Mouse (Mus musculus): Measurements from ENCODE around the gene Igdcc4.

The Igdcc4 gene

GRCm38 (mm10) chr9:65111698-65112097 is 10.4 kb downstream of the Igdcc4 start:
- no peak for DNase-seq (ENCODE audit: low read depth, low spot score)

GRCm38 (mm10) chr9:65113694-65114093 is 12.4 kb downstream of the Igdcc4 start:
- no peak for DNase-seq (ENCODE audit: low read depth, low spot score)

- DNase-seq (ENCODE audit: low read depth, low spot score), result no peak
These were observed 14.6 kb downstream of the Igdcc4 start for GRCm38 (mm10) chr9:65115891-65116290.

GRCm38 (mm10) chr9:65117516-65117915 is 16.2 kb downstream of the Igdcc4 start:
- DNase-seq (ENCODE audit: low read depth, low spot score), result no peak

- peak; percentile 39 for DNase-seq (ENCODE audit: low read depth, low spot score)
These were observed 19.6 kb downstream of the Igdcc4 start for GRCm38 (mm10) chr9:65120935-65121334.

GRCm38 (mm10) chr9:65122545-65122944 is 21.3 kb downstream of the Igdcc4 start:
- DNase-seq (ENCODE audit: low read depth, low spot score), result no peak

GRCm38 (mm10) chr9:65123552-65124168 is 22.4 kb downstream of the Igdcc4 start:
- no peak for DNase-seq (ENCODE audit: low read depth, low spot score)

GRCm38 (mm10) chr9:65128123-65128815 is 27.0 kb downstream of the Igdcc4 start:
- DNase-seq (ENCODE audit: low read depth, low spot score), result peak; percentile 23

- DNase-seq (ENCODE audit: low read depth, low spot score), result no peak
These were observed 30.4 kb downstream of the Igdcc4 start for GRCm38 (mm10) chr9:65131717-65132116.

GRCm38 (mm10) chr9:65133739-65134138 is 32.5 kb downstream of the Igdcc4 start:
- DNase-seq (ENCODE audit: low read depth, low spot score), result peak; percentile 79

GRCm38 (mm10) chr9:65135126-65135525 is 33.8 kb downstream of the Igdcc4 start:
- DNase-seq (ENCODE audit: low read depth, low spot score), result no peak

- DNase-seq (ENCODE audit: low read depth, low spot score), result no peak
These were observed 39.2 kb downstream of the Igdcc4 start for GRCm38 (mm10) chr9:65140491-65140890.

GRCm38 (mm10) chr9:65140936-65141305 is 39.6 kb downstream of the Igdcc4 start, which contains the start of gene Igdcc3:
Igdcc3 (plus strand) TSS chr9:65141189.
- DNase-seq (ENCODE audit: low read depth, low spot score), result no peak

GRCm38 (mm10) chr9:65141306-65141975 is 40.2 kb downstream of the Igdcc4 start:
- DNase-seq (ENCODE audit: low read depth, low spot score), result peak; percentile 26

- no peak for DNase-seq (ENCODE audit: low read depth, low spot score)
These were observed 40.7 kb downstream of the Igdcc4 start for GRCm38 (mm10) chr9:65141976-65142318.

GRCm38 (mm10) chr9:65142399-65142798 is 41.1 kb downstream of the Igdcc4 start:
- no peak for DNase-seq (ENCODE audit: low read depth, low spot score)

- DNase-seq (ENCODE audit: low read depth, low spot score), result no peak
These were observed 44.7 kb downstream of the Igdcc4 start for GRCm38 (mm10) chr9:65146001-65146400.

GRCm38 (mm10) chr9:65148507-65148906 is 47.2 kb downstream of the Igdcc4 start:
- no peak for DNase-seq (ENCODE audit: low read depth, low spot score)

- no peak for DNase-seq (ENCODE audit: low read depth, low spot score)
These were observed 51.5 kb downstream of the Igdcc4 start for GRCm38 (mm10) chr9:65152711-65153330.

GRCm38 (mm10) chr9:65153331-65153711 is 52.0 kb downstream of the Igdcc4 start:
- no peak for DNase-seq (ENCODE audit: low read depth, low spot score)

GRCm38 (mm10) chr9:65154692-65155455 is 53.6 kb downstream of the Igdcc4 start:
- no peak for DNase-seq (ENCODE audit: low read depth, low spot score)

- no peak for DNase-seq (ENCODE audit: low read depth, low spot score)
These were observed 55.3 kb downstream of the Igdcc4 start for GRCm38 (mm10) chr9:65156604-65157003.

Measured in CD4-positive helper T cell, adult 2 months (primary cell).